Mouse (Mus musculus) leukemia stem cell, adult 10-12 weeks (primary cell): Measurements from ENCODE around the gene Gm13693. TPM values are rescaled to one million over a fixed set of nuclear protein-coding genes. Genes with fewer than 3 reads are reported as not detected.

Source experiments
- polyA plus RNA-seq: library from polyadenylated mRNA; stranded (reverse); fragments of >175 nt; gene quantifications from 2 replicates; pipeline ENCODE4 v1.2.3, GENCODE M21; 2012; ENCODE audit warnings: low replicate concordance

Gm13693 gene
- not detected in 2 replicates for polyA plus RNA-seq

GRCm38 (mm10) chr2:83961203-83961602 lies at the start of gene Gm13693:
Gene Gm13693, plus strand, starts transcription at chr2:83961503.

GRCm38 (mm10) chr2:83940931-83941361 lies 20.4 kb upstream of the Gm13693 start, which contains the start of gene Zswim2:
Gene Zswim2, minus strand, starts transcription at chr2:83941228.

GRCm38 (mm10) chr2:83955393-83955792 lies 5.9 kb upstream of the Gm13693 start, which contains the start of gene Gm13698:
Gene Gm13698, plus strand, starts transcription at chr2:83955693.

GRCm38 (mm10) chr2:83967013-83967412 lies 5.7 kb downstream of the Gm13693 start, which contains the start of gene Gm13695:
Gene Gm13695, plus strand, starts transcription at chr2:83967313.

GRCm38 (mm10) chr2:83972823-83973222 lies 11.5 kb downstream of the Gm13693 start, which contains the start of gene Gm13696:
Gene Gm13696, plus strand, starts transcription at chr2:83973123.

DNA sequence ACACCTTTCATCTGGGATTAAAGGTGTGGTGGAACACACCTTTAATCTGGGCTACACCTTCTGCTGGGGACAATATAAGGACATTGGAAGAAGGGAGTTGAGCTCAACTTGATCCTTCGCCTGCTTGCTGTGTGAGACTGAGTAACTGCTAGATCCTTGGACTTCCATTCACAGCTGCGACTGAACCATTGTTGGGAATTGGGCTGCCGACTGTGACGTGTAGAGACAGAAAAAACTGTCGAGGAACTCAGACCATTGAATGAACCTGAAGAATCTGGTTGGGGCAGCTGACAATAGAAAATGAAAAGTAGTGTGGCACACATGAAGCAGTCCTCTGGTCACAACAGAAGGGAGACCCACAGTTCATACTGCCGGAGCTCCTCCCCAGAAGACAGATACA lies 17.3 kb downstream of the Gm13693 start, which contains the start of gene Gm13694:
Gene Gm13694, plus strand, starts transcription at position 301 of the 400 bp plus-strand sequence.

GRCm38 (mm10) chr2:83984443-83984842 lies 23.1 kb downstream of the Gm13693 start, which contains the start of gene Gm13697:
Gene Gm13697, plus strand, starts transcription at chr2:83984743.

GRCm38 (mm10) chr2:83990253-83990652 lies 28.9 kb downstream of the Gm13693 start, which contains the start of gene Gm13691:
Gene Gm13691, plus strand, starts transcription at chr2:83990553.

Other genes starting within 250 kb of the Gm13693 start
- 17.1 and 19.9 TPM in 2 replicates for gene Itgav, start 237.1 kb upstream of the Gm13693 start, polyA plus RNA-seq
- 0.03 TPM in 1 of 2 replicates, not detected in the other for gene Fam171b, start 148.9 kb upstream of the Gm13693 start, polyA plus RNA-seq
- gene Zswim2, start 20.3 kb upstream of the Gm13693 start, polyA plus RNA-seq: not detected in 2 replicates
- gene Gm13698, start 5.8 kb upstream of the Gm13693 start, polyA plus RNA-seq: not detected in 2 replicates
- gene Gm13695, start 5.8 kb downstream of the Gm13693 start, polyA plus RNA-seq: not detected in 2 replicates
- gene Gm13696, start 11.6 kb downstream of the Gm13693 start, polyA plus RNA-seq: not detected in 2 replicates
- not detected in 2 replicates for gene Gm13694, start 17.4 kb downstream of the Gm13693 start, polyA plus RNA-seq
- not detected in 2 replicates for gene Gm13697, start 23.2 kb downstream of the Gm13693 start, polyA plus RNA-seq
- not detected in 2 replicates for gene Gm13691, start 29.1 kb downstream of the Gm13693 start, polyA plus RNA-seq